Mouse (Mus musculus) heart, embryonic 12.5 days (tissue): ENCODE results near the gene Tssk4. TPM values are rescaled to one million over a fixed set of nuclear protein-coding genes. Genes with fewer than 3 reads are reported as not detected.

Experiments used
- ATAC-seq: fragments of 200-750 bp; cut with Nextera tagmentation; 2 replicates; pipeline ENCODE4 v1.8.0; 2017; ENCODE audit warnings: moderate TSS enrichment, moderate library complexity; ENCODE audit not compliant: insufficient number of reproducible peaks, low FRiP score
- H3K27ac ChIP-seq: fragments of 300-500 bp; sonication (generic); 2 replicates; pipeline ENCODE4 v1.5.1; 2016; ENCODE audit warnings: mild to moderate bottlenecking, moderate library complexity; ENCODE audit not compliant: poor library complexity, severe bottlenecking
- H3K27me3 ChIP-seq: fragments of 300-500 bp; sonication (generic); replicated peaks from 2 replicates; pipeline ENCODE4 v1.6.1; 2016; ENCODE audit warnings: mild to moderate bottlenecking, moderate library complexity
- H3K36me3 ChIP-seq: fragments of 300-500 bp; sonication (generic); 2 replicates; pipeline ENCODE4 v1.6.1; 2016; ENCODE audit warnings: mild to moderate bottlenecking, moderate library complexity
- H3K4me1 ChIP-seq: fragments of 300-500 bp; sonication (generic); replicated peaks from 2 replicates; pipeline ENCODE4 v1.6.1; 2016; ENCODE audit warnings: mild to moderate bottlenecking
- H3K4me2 ChIP-seq: fragments of 300-500 bp; sonication (generic); 2 replicates; pipeline ENCODE4 v1.6.1; 2016; ENCODE audit warnings: mild to moderate bottlenecking, moderate library complexity
- H3K4me3 ChIP-seq: fragments of 300-500 bp; sonication (generic); 2 replicates; pipeline ENCODE4 v1.5.1; 2016; ENCODE audit warnings: mild to moderate bottlenecking
- H3K9ac ChIP-seq: fragments of 300-500 bp; sonication (generic); 2 replicates; pipeline ENCODE4 v1.6.1; 2016; ENCODE audit warnings: mild to moderate bottlenecking, moderate library complexity
- H3K9me3 ChIP-seq: fragments of 300-500 bp; sonication (generic); replicated peaks from 2 replicates; pipeline ENCODE4 v1.6.1; 2016; ENCODE audit warnings: mild to moderate bottlenecking, moderate library complexity
- WGBS: fragments of 180-500 bp; shearing (Covaris S2); methylation state at CpG from one replicate; pipeline ENCODE4 v1.1.7; 2016; 5-methylcytosine and 5-hydroxymethylcytosine counted together
- polyA plus RNA-seq: library from polyadenylated mRNA; unstranded; fragments of >200 nt; fragmentation: Nextera tagmentation; extraction: Ambion mirVana; gene quantifications from 2 replicates; pipeline ENCODE4 v1.2.1, GENCODE M21; 2016

Gene Tssk4
- polyA plus RNA-seq, 1 experiment from 2014 or later: 0.45 TPM

- peak overlapping the region; percentile 82 for H3K9ac ChIP-seq
- peak overlapping the region; percentile 73 for H3K4me3 ChIP-seq
- H3K9me3 ChIP-seq: no peaks in the 10 kb centered on the region
- 32% methylated on average over 17 of the region's 17 CpGs for WGBS
- ATAC-seq: no peak
- H3K4me1 ChIP-seq: peaks cover 31% of the 10 kb centered on the region
- H3K36me3 ChIP-seq: peaks cover 37% of the 10 kb centered on the region
- peak overlapping the region; percentile 88 for H3K4me2 ChIP-seq
- H3K27me3 ChIP-seq: no peaks in the 10 kb centered on the region
- peak overlapping the region; percentile 68 for H3K27ac ChIP-seq
These were observed 5.6 kb upstream of the Tssk4 start for GRCm38 (mm10) chr14:55644261-55644888.

GRCm38 (mm10) chr14:55651528-55651927 lies 1.5 kb downstream of the Tssk4 start:
- no peak for ATAC-seq
- Histone ChIP-seq H3K9me3 (no peaks in the 10 kb centered on the region), H3K4me3 (no peak overlapping the region), H3K4me1 (peaks cover 10% of the 10 kb centered on the region; the same call in 1 of the 2 replicates), H3K9ac (no peak overlapping the region), H3K27ac (no peak overlapping the region), H3K4me2 (no peak overlapping the region), H3K27me3 (no peaks in the 10 kb centered on the region), H3K36me3 (peaks cover 5% of the 10 kb centered on the region; the same call in 1 of the 2 replicates)
- 70% methylated on average over 7 of the region's 7 CpGs for WGBS

GRCm38 (mm10) chr14:55656935-55657334 lies 7.0 kb downstream of the Tssk4 start:
- Histone ChIP-seq H3K27me3 (no peaks in the 10 kb centered on the region), H3K4me1 (peaks cover 25% of the 10 kb centered on the region), H3K4me3 (no peak overlapping the region), H3K27ac (peak overlapping the region; percentile 93), H3K36me3 (peaks cover 25% of the 10 kb centered on the region), H3K4me2 (0 out of 2 replicates have a peak overlapping the region, but pooled peaks have one; percentile 22), H3K9me3 (no peaks in the 10 kb centered on the region), H3K9ac (no peak overlapping the region)
- 53% methylated on average over 3 of the region's 3 CpGs for WGBS
- ATAC-seq: no peak

GRCm38 (mm10) chr14:55658011-55658410 lies 8.0 kb downstream of the Tssk4 start:
- WGBS: 83% methylated on average over 5 of the region's 5 CpGs
- Histone ChIP-seq H3K36me3 (peaks cover 32% of the 10 kb centered on the region), H3K27me3 (no peaks in the 10 kb centered on the region), H3K9me3 (no peaks in the 10 kb centered on the region), H3K4me1 (peaks cover 25% of the 10 kb centered on the region), H3K9ac (no peak overlapping the region), H3K4me2 (no peak overlapping the region), H3K4me3 (no peak overlapping the region), H3K27ac (peak overlapping the region; percentile 93)
- ATAC-seq: no peak

- H3K9me3 ChIP-seq: no peaks in the 10 kb centered on the region
These were observed 10.1 kb downstream of the Tssk4 start, which contains the start of gene Mdp1 for GRCm38 (mm10) chr14:55659960-55660573. Mdp1 (minus strand) TSS chr14:55660508.

GRCm38 (mm10) chr14:55660636-55661035 lies 10.7 kb downstream of the Tssk4 start:
- Histone ChIP-seq H3K9ac (no peak overlapping the region), H3K36me3 (peaks cover 44% of the 10 kb centered on the region), H3K9me3 (no peaks in the 10 kb centered on the region), H3K4me2 (peak overlapping the region; percentile 74; the same call in 1 of the 2 replicates), H3K4me3 (peak overlapping the region; percentile 82), H3K27ac (no peak overlapping the region), H3K27me3 (no peaks in the 10 kb centered on the region), H3K4me1 (peaks cover 25% of the 10 kb centered on the region)
- no peak for ATAC-seq
- WGBS: 53% methylated on average over 2 of the region's 2 CpGs

More at GRCm38 (mm10) chr14:55659960-55660573, 10.1 kb downstream of the Tssk4 start, which contains the start of gene Mdp1:
- H3K4me3 ChIP-seq: peak within 1 kb of the TSS; percentile 82
- H3K36me3 ChIP-seq: peaks cover 42% of the 10 kb centered on the region
- peak within 1 kb of the TSS; percentile 74 for H3K4me2 ChIP-seq
- peaks cover 25% of the 10 kb centered on the region for H3K4me1 ChIP-seq
- H3K9ac ChIP-seq: peak within 1 kb of the TSS; percentile 86
- H3K27ac ChIP-seq: peak within 1 kb of the TSS; percentile 71
- 0% methylated on average over 39 of the region's 39 CpGs for WGBS
- no peaks in the 10 kb centered on the region for H3K27me3 ChIP-seq
- ATAC-seq: peak; percentile 92

- ATAC-seq: peak; percentile 49
- WGBS: under 1% methylated on average over 12 of the region's 12 CpGs
These were observed 21.5 kb downstream of the Tssk4 start for GRCm38 (mm10) chr14:55671486-55671832.

GRCm38 (mm10) chr14:55671833-55672740 lies 22.1 kb downstream of the Tssk4 start, which contains the start of the genes Gmpr2 and Nedd8:
Gmpr2 (plus strand) TSS chr14:55671941.
Nedd8 (minus strand) TSS chr14:55672124.
- peaks cover 18% of the 10 kb centered on the region for H3K4me1 ChIP-seq
- no peaks in the 10 kb centered on the region for H3K9me3 ChIP-seq
- H3K27me3 ChIP-seq: no peaks in the 10 kb centered on the region
- WGBS: under 1% methylated on average over 38 of the region's 38 CpGs
- peak within 1 kb of the TSS; percentile 90 for H3K9ac ChIP-seq
- H3K36me3 ChIP-seq: peaks cover 36% of the 10 kb centered on the region
- peak within 1 kb of the TSS; percentile 81 for H3K27ac ChIP-seq
- peak within 1 kb of the TSS; percentile 97 for H3K4me2 ChIP-seq
- ATAC-seq: peak; percentile 98
- peak within 1 kb of the TSS; percentile 93 for H3K4me3 ChIP-seq

More at GRCm38 (mm10) chr14:55671486-55671832, 21.5 kb downstream of the Tssk4 start:
- H3K4me2 ChIP-seq: peak overlapping the region; percentile 97
- peak overlapping the region; percentile 93 for H3K4me3 ChIP-seq
- H3K27ac ChIP-seq: peak overlapping the region; percentile 81; the same call in 1 of the 2 replicates
- H3K4me1 ChIP-seq: peaks cover 18% of the 10 kb centered on the region
- peaks cover 35% of the 10 kb centered on the region for H3K36me3 ChIP-seq
- H3K27me3 ChIP-seq: no peaks in the 10 kb centered on the region
- H3K9ac ChIP-seq: peak overlapping the region; percentile 90
- H3K9me3 ChIP-seq: no peaks in the 10 kb centered on the region

- WGBS: 71% methylated on average over 7 of the region's 7 CpGs
- peaks cover 18% of the 10 kb centered on the region for H3K4me1 ChIP-seq
- no peaks in the 10 kb centered on the region for H3K27me3 ChIP-seq
- no peaks in the 10 kb centered on the region for H3K9me3 ChIP-seq
- H3K4me3 ChIP-seq: peak overlapping the region; percentile 93
- peak overlapping the region; percentile 44; the same call in 1 of the 2 replicates for H3K27ac ChIP-seq
- ATAC-seq: no peak
- H3K4me2 ChIP-seq: peak overlapping the region; percentile 97
- H3K9ac ChIP-seq: peak overlapping the region; percentile 73
- peaks cover 42% of the 10 kb centered on the region for H3K36me3 ChIP-seq
These were observed 22.7 kb downstream of the Tssk4 start for GRCm38 (mm10) chr14:55672741-55673060.

- WGBS: 83% methylated on average over 4 of the region's 4 CpGs
- Histone ChIP-seq H3K9ac (no peak overlapping the region), H3K27ac (no peak overlapping the region), H3K4me1 (peaks cover 13% of the 10 kb centered on the region), H3K9me3 (no peaks in the 10 kb centered on the region), H3K27me3 (no peaks in the 10 kb centered on the region), H3K4me2 (no peak overlapping the region), H3K4me3 (no peak overlapping the region), H3K36me3 (peaks cover 56% of the 10 kb centered on the region)
- ATAC-seq: no peak
These were observed 27.6 kb downstream of the Tssk4 start for GRCm38 (mm10) chr14:55677615-55678014.
